Mouse (Mus musculus): ENCODE results near the gene Gzmd. TPM values are rescaled to one million over a fixed set of nuclear protein-coding genes. Genes with fewer than 3 reads are reported as not detected.
"Not testable (repeated sequence)": the region's sequence is repeated elsewhere in the genome, so short reads cannot be mapped to it uniquely, and the experiment has no call there.

Gene Gzmd
- not detected in 2 replicates for polyA plus RNA-seq (2016; fragmentation: Nextera tagmentation; extraction: Ambion mirVana)

- not testable (repeated sequence) for H3K27ac ChIP-seq; ATAC-seq (ENCODE audit: insufficient number of reproducible peaks, insufficient read depth, low FRiP score, low TSS enrichment); H3K36me3 ChIP-seq; H3K9me3 ChIP-seq; H3K27me3 ChIP-seq; H3K9ac ChIP-seq; H3K4me2 ChIP-seq (replicated peaks); H3K4me1 ChIP-seq; H3K4me3 ChIP-seq
- 87% methylated on average over 2 of the region's 2 CpGs for WGBS
These were observed at the start of gene Gzmd for GRCm38 (mm10) chr14:56132508-56132907. Gene Gzmd (minus strand): TSS chr14:56132608.

GRCm38 (mm10) chr14:56177651-56178050 is 45.2 kb upstream of the Gzmd start:
- H3K9ac ChIP-seq; H3K4me3 ChIP-seq; H3K4me1 ChIP-seq; H3K27me3 ChIP-seq; H3K9me3 ChIP-seq; H3K4me2 ChIP-seq (replicated peaks); H3K36me3 ChIP-seq; H3K27ac ChIP-seq; ATAC-seq (ENCODE audit: insufficient number of reproducible peaks, insufficient read depth, low FRiP score, low TSS enrichment): not testable (repeated sequence)
- 26% methylated on average over 8 of the region's 8 CpGs for WGBS

GRCm38 (mm10) chr14:56174499-56174898 is 42.1 kb upstream of the Gzmd start, which contains the start of gene Gzmn:
Gene Gzmn (minus strand): TSS chr14:56174599.
- no peaks in the 10 kb centered on the region for H3K27me3 ChIP-seq
- ATAC-seq (ENCODE audit: insufficient number of reproducible peaks, insufficient read depth, low FRiP score, low TSS enrichment): no peak

GRCm38 (mm10) chr14:56173396-56173795 is 41.0 kb upstream of the Gzmd start:
- Histone ChIP-seq H3K27ac (no peak overlapping the region), H3K4me1 (no peaks in the 10 kb centered on the region), H3K27me3 (no peaks in the 10 kb centered on the region), H3K9me3 (no peaks in the 10 kb centered on the region), H3K4me3 (no peak overlapping the region), H3K9ac (no peak overlapping the region), H3K4me2 (replicated peaks) (no peak overlapping the region), H3K36me3 (no peaks in the 10 kb centered on the region)
- ATAC-seq (ENCODE audit: insufficient number of reproducible peaks, insufficient read depth, low FRiP score, low TSS enrichment): no peak
- 88% methylated on average over 6 of the region's 6 CpGs for WGBS

More at GRCm38 (mm10) chr14:56174499-56174898, 42.1 kb upstream of the Gzmd start, which contains the start of gene Gzmn:
- Histone ChIP-seq H3K4me3 (no peak within 1 kb of the TSS), H3K4me2 (replicated peaks) (no peak within 1 kb of the TSS), H3K9me3 (no peaks in the 10 kb centered on the region), H3K36me3 (no peaks in the 10 kb centered on the region), H3K9ac (no peak within 1 kb of the TSS), H3K4me1 (no peaks in the 10 kb centered on the region), H3K27ac (no peak within 1 kb of the TSS)
- WGBS: 86% methylated on average over 5 of the region's 5 CpGs

- Histone ChIP-seq H3K4me1 (no peaks in the 10 kb centered on the region), H3K4me3 (no peak overlapping the region), H3K9me3 (no peaks in the 10 kb centered on the region), H3K27me3 (no peaks in the 10 kb centered on the region), H3K27ac (no peak overlapping the region), H3K4me2 (replicated peaks) (no peak overlapping the region), H3K36me3 (no peaks in the 10 kb centered on the region), H3K9ac (no peak overlapping the region)
- ATAC-seq (ENCODE audit: insufficient number of reproducible peaks, insufficient read depth, low FRiP score, low TSS enrichment): no peak
- 87% methylated on average over 5 of the region's 5 CpGs for WGBS
These were observed 40.3 kb upstream of the Gzmd start for GRCm38 (mm10) chr14:56172744-56173143.

GRCm38 (mm10) chr14:56168009-56168408 is 35.6 kb upstream of the Gzmd start:
- no peak overlapping the region for H3K4me2 ChIP-seq (replicated peaks)
- H3K9ac ChIP-seq: no peak overlapping the region
- no peaks in the 10 kb centered on the region for H3K4me1 ChIP-seq
- no peak overlapping the region for H3K27ac ChIP-seq
- no peaks in the 10 kb centered on the region for H3K27me3 ChIP-seq
- H3K9me3 ChIP-seq: no peaks in the 10 kb centered on the region
- H3K4me3 ChIP-seq: no peak overlapping the region
- H3K36me3 ChIP-seq: no peaks in the 10 kb centered on the region
- WGBS: 72% methylated on average over 6 of the region's 6 CpGs
- ATAC-seq (ENCODE audit: insufficient number of reproducible peaks, insufficient read depth, low FRiP score, low TSS enrichment): no peak

- Histone ChIP-seq H3K27ac (no peak overlapping the region), H3K4me1 (no peaks in the 10 kb centered on the region), H3K27me3 (no peaks in the 10 kb centered on the region), H3K9me3 (no peaks in the 10 kb centered on the region), H3K36me3 (no peaks in the 10 kb centered on the region), H3K9ac (no peak overlapping the region), H3K4me2 (replicated peaks) (no peak overlapping the region), H3K4me3 (no peak overlapping the region)
- ATAC-seq (ENCODE audit: insufficient number of reproducible peaks, insufficient read depth, low FRiP score, low TSS enrichment): no peak
- WGBS: 89% methylated on average over 2 of the region's 2 CpGs
These were observed 29.7 kb upstream of the Gzmd start for GRCm38 (mm10) chr14:56162109-56162508.

DNA sequence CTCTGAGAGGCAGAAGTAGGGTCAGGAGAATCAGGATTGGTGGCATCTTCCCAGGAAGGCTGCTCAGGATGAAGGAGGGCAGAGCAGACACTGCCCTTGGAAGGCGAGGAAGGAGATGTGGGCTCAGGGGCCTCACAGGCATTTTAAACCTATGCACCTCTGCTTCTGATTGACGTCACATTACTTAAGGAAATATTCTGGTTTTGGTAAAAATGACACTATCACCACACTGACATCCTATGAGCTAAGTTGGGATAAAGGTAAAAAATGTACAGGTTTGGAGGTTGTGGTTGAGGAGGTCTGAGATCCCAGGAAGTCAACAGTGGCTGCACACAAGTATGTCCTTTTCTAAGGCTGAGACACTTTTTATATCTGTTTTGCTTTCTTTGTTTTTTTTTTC is 27.1 kb upstream of the Gzmd start, which contains the start of gene Gzmg:
TSS of gene Gzmg (minus strand) at position 101 of the 400 bp plus-strand sequence.
- ATAC-seq (ENCODE audit: insufficient number of reproducible peaks, insufficient read depth, low FRiP score, low TSS enrichment): not testable (repeated sequence)

DNA sequence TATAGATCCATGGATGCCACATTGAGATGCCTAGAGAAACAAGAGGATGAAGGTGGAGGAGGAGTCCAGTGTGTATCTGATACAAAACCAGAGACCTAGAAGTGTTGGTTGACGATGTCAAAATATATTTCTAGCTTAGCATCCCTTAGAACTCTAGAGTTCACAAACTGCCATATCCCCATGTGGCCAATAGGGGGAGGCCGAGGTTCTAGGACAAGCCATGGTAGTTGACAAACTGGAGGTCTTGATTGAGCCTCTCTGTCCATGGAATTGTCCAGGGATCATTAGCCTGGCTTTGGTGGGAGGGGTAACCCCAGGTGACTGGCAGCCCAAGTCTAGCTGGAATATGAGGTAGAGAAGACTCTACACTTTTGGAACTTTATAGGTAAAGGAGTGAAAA is 22.9 kb upstream of the Gzmd start:
- Histone ChIP-seq H3K9me3 (no peaks in the 10 kb centered on the region), H3K36me3 (no peaks in the 10 kb centered on the region), H3K4me1 (no peaks in the 10 kb centered on the region), H3K4me2 (replicated peaks) (no peak overlapping the region), H3K27me3 (no peaks in the 10 kb centered on the region), H3K4me3 (no peak overlapping the region), H3K27ac (no peak overlapping the region), H3K9ac (no peak overlapping the region)
- no peak for ATAC-seq (ENCODE audit: insufficient number of reproducible peaks, insufficient read depth, low FRiP score, low TSS enrichment)
- WGBS: 68% methylated on average over 2 of the region's 2 CpGs

More for the DNA sequence above, 27.1 kb upstream of the Gzmd start, which contains the start of gene Gzmg:
- H3K4me1 ChIP-seq; H3K9me3 ChIP-seq; H3K27me3 ChIP-seq; H3K27ac ChIP-seq; H3K9ac ChIP-seq; H3K4me3 ChIP-seq; H3K4me2 ChIP-seq (replicated peaks); H3K36me3 ChIP-seq: not testable (repeated sequence)
- 89% methylated on average over 2 of the region's 2 CpGs for WGBS

GRCm38 (mm10) chr14:56133675-56134074 is 1.3 kb upstream of the Gzmd start:
- not testable (repeated sequence) for H3K27me3 ChIP-seq; ATAC-seq (ENCODE audit: insufficient number of reproducible peaks, insufficient read depth, low FRiP score, low TSS enrichment); H3K9me3 ChIP-seq; H3K4me2 ChIP-seq (replicated peaks); H3K4me1 ChIP-seq; H3K4me3 ChIP-seq; H3K27ac ChIP-seq; H3K36me3 ChIP-seq; H3K9ac ChIP-seq
- 82% methylated on average over 1 of the region's 1 CpGs for WGBS

DNA sequence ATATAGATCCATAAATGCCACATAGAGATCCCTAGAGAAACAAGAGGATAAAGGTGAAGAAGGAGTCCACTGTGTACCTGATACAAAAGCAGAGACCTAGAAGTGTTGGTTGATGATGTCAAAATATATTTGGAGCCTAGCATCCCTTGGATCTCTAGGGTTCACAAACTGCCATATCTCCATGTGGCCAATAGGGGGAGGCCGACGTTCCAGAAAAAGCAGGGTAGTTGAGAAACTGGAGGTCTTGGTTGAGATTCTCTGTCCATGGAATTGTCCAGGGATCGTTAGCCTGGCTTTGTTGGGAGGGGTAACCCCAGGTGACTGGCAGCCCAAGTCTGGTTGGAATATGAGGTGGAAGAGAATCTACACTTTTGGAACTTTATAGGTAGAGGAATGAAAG is 4.1 kb downstream of the Gzmd start:
- Histone ChIP-seq H3K36me3 (no peaks in the 10 kb centered on the region), H3K9me3 (no peaks in the 10 kb centered on the region), H3K9ac (no peak overlapping the region), H3K4me2 (replicated peaks) (no peak overlapping the region), H3K27me3 (no peaks in the 10 kb centered on the region), H3K4me1 (no peaks in the 10 kb centered on the region), H3K27ac (no peak overlapping the region), H3K4me3 (no peak overlapping the region)
- 46% methylated on average over 3 of the region's 3 CpGs for WGBS
- ATAC-seq (ENCODE audit: insufficient number of reproducible peaks, insufficient read depth, low FRiP score, low TSS enrichment): no peak

- H3K4me2 ChIP-seq (replicated peaks): no peak overlapping the region
- no peaks in the 10 kb centered on the region for H3K9me3 ChIP-seq
- no peak for ATAC-seq (ENCODE audit: insufficient number of reproducible peaks, insufficient read depth, low FRiP score, low TSS enrichment)
- no peaks in the 10 kb centered on the region for H3K27me3 ChIP-seq
- H3K4me1 ChIP-seq: no peaks in the 10 kb centered on the region
- WGBS: 85% methylated on average over 3 of the region's 3 CpGs
- no peak overlapping the region for H3K27ac ChIP-seq
- H3K4me3 ChIP-seq: no peak overlapping the region
- no peaks in the 10 kb centered on the region for H3K36me3 ChIP-seq
- H3K9ac ChIP-seq: no peak overlapping the region
These were observed 8.9 kb downstream of the Gzmd start for GRCm38 (mm10) chr14:56123516-56123915.

GRCm38 (mm10) chr14:56120525-56120924 is 11.9 kb downstream of the Gzmd start, which contains the start of gene Gzme:
Gene Gzme (minus strand): TSS chr14:56120625.
- Histone ChIP-seq H3K27me3 (no peaks in the 10 kb centered on the region), H3K27ac (no peak within 1 kb of the TSS), H3K36me3 (no peaks in the 10 kb centered on the region), H3K4me1 (no peaks in the 10 kb centered on the region), H3K4me2 (replicated peaks) (no peak within 1 kb of the TSS), H3K4me3 (no peak within 1 kb of the TSS), H3K9me3 (no peaks in the 10 kb centered on the region), H3K9ac (no peak within 1 kb of the TSS)
- ATAC-seq (ENCODE audit: insufficient number of reproducible peaks, insufficient read depth, low FRiP score, low TSS enrichment): no peak
